Mouse (Mus musculus): Measurements from ENCODE around the gene Krt24.

The Krt24 gene

DNA sequence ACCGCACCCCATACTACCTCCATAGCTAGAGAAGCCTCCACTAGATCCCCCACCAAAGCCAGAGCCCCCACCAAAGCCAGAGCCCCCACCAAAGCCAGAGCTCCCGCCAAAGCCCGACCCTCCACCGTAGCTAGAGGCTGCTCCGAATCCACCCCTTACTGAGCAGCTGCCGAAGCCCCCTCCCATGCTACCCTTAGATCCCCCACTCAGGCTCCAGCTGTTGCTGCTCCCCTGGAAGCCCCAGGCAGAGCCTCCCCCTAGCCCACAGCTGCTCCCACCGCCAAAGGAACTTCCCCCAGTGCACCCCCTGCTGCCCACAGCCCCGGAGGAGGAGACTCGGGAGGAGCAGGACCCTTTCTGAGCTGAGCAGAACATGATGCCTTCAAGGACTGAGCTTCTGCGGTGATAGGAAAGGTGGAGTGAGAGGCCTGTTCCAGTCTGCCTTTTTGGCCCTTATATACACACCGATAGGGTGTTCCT lies at the start of gene Krt24:
Krt24 (minus strand) TSS at position 430 of the 480 bp plus-strand sequence.
- DNase-seq (ENCODE audit: low read depth, low spot score), result no peak

GRCm38 (mm10) chr11:99333426-99333825 lies 48.4 kb upstream of the Krt24 start:
- no peak for DNase-seq (ENCODE audit: low read depth, low spot score)

DNA sequence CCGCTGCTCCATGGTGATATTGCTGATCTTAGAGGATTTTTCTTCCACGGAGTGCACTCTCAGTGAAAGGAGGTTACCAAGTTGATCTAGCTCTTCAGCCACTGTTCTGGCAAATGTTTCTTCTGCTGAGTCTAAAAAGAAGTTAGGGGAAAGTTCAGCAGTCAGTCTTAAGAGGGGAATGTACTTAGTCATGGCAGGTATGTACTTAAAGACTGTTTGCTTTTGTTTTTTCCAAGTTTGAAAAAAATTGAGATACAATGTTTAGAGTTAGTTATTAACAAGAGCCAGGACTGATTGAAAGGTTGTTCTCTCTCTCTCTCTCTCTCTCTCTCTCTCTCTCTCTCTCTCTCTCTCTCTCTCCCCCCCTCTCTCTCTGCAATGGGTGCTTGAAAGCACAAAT lies 44.6 kb upstream of the Krt24 start:
- DNase-seq (ENCODE audit: low read depth, low spot score), result no peak

DNA sequence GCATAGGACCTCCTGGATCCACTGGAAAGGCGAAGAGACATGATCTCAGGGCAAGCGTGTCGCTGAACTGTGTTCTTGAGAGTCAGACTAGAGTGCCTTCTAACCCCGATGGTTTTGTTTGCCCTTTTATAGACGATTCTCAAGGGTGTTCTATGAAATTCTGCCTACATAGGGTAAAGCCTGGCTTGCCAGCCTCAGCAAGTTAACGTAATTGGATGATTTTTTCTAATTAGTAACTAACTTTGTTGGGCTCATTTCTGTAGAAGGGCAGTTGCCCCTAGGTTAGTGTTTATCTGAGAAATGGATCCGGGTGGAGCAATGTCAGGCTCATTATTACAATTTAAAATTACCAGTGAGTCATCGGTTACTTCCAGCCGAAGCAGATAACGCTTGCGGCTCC lies 37.8 kb upstream of the Krt24 start, which contains the start of gene Krt25:
Krt25 (minus strand) TSS at position 101 of the 400 bp plus-strand sequence.
- DNase-seq (ENCODE audit: low read depth, low spot score), result no peak

- no peak for DNase-seq (ENCODE audit: low read depth, low spot score)
These were observed 36.0 kb upstream of the Krt24 start for GRCm38 (mm10) chr11:99321094-99321493.

DNA sequence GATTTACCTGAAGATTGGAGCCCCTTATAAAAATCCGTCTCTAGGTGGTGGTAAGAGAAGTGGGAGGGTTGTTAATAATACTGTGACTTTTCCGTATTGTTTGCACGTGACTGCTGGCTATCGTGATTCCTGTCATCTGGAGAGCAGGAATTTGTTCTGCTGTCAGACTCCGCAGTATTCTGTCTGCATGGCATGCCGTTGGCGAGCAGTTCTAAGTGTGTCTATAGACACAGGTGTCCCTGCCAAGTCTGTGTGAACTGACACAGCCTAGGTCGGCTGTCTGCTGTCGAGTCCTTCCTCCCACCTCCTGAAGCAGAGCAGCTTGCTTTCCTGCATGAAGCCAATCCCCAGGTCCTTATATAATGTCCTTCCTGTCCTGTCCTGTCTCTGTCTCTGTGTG lies 34.1 kb upstream of the Krt24 start:
- DNase-seq (ENCODE audit: low read depth, low spot score), result no peak

- no peak for DNase-seq (ENCODE audit: low read depth, low spot score)
These were observed 31.5 kb upstream of the Krt24 start for GRCm38 (mm10) chr11:99316543-99316942.

DNA sequence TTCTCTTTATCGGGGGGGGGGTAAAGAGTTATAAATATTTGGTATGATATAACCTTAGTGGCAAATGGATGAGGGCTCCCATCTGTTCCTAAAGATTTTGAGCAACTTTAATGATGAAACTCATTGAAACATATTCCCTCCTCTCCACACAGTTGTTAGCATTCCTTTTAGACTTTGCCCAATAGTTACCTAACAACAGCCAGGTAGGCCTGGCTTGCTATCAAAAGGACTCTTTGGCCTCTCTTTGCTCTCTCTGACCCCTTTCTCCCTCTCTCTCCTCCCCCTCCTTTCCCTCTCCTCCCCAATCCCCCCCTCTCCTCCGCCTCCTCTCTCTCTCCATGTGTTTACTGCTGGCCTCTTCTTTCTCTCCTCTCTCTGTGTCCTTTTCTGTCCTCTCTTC lies 29.5 kb upstream of the Krt24 start:
- no peak for DNase-seq (ENCODE audit: low read depth, low spot score)

DNA sequence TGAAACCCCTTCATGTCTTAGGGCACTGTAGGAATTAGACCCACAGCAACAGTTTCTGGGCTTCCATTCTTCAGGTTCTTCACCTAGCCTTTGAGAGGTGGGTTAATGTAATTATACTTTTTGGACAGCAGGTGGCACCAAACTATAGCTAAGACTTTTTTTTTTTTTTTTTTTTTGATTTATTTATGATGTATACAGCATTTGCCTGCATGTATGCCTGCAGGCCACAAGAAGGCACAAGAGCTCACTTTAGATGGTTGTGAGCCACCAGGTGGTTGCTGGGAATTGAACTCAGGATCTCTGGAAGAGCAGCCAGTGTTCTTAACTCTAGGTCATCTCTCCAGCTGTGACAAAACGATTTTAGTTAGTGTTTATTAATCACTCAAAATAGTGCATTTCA lies 25.8 kb upstream of the Krt24 start:
- DNase-seq (ENCODE audit: low read depth, low spot score), result peak; percentile 61

- peak; percentile 77 for DNase-seq (ENCODE audit: low read depth, low spot score)
These were observed 22.5 kb upstream of the Krt24 start for GRCm38 (mm10) chr11:99307579-99307978.

DNA sequence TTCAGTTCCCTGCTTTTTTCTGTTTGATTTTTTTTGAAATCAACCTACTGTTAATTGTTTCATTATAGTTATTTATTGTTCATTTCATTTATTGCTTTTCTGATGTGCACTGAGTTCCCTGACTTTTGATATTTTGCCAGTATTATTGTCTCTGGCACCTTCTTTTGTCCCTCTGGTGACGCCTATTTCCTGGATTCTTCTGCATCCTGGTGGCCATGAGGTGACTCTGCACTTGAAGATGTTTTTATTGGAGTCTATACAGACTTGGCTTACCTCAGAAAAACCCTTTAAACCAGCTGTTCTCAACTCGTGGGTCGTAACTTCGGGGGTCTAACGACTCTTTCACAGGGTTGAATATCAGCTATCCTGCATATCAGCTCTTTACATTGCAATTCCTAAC lies 10.0 kb upstream of the Krt24 start:
- no peak for DNase-seq (ENCODE audit: low read depth, low spot score)

GRCm38 (mm10) chr11:99292846-99293245 lies 7.8 kb upstream of the Krt24 start:
- DNase-seq (ENCODE audit: low read depth, low spot score), result peak; percentile 44

- DNase-seq (ENCODE audit: low read depth, low spot score), result no peak
These were observed 1.1 kb downstream of the Krt24 start for GRCm38 (mm10) chr11:99284011-99284410.

DNA sequence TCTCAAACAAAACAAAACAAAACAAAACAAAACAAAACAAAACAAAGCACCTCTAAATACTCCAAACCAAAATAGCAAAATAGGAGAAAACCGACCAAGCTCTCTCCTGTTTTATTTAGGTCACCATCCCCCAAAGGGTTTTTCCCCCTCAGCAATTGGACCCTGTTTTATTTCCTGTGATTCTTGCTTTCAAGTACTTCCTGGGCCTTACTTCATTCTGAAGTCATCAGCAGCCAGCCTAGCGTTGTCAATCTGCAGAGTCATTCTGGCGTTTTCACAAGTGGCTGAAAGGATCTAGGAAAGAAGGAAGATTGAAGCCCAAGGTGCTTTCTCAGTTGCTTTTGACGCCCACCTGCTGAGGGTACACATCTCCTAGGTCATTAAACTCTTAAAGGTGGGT lies 1.7 kb downstream of the Krt24 start:
- DNase-seq (ENCODE audit: low read depth, low spot score), result no peak

GRCm38 (mm10) chr11:99281116-99281515 lies 3.9 kb downstream of the Krt24 start:
- no peak for DNase-seq (ENCODE audit: low read depth, low spot score)

GRCm38 (mm10) chr11:99279986-99280385 lies 5.1 kb downstream of the Krt24 start:
- no peak for DNase-seq (ENCODE audit: low read depth, low spot score)

DNA sequence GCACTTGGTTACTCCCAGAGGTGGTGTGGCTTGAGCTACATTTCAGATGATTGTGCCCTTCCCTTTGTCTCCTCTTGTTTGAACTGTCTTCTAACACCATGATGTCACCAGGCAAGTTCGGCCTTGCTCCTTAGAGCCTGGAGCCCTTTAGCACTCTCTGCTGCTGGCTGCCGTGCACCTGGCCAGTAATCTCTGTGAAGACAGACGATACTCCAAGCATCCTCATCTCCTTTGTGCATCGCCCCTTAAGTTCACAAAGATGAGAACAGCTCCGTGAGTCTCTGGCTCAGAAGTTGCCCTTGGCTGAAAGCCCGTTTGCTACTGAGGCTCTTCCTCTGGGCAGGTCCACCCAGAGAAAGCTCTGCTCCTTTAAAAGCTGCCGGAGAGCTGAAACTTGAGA lies 8.3 kb downstream of the Krt24 start:
- no peak for DNase-seq (ENCODE audit: low read depth, low spot score)

- no peak for DNase-seq (ENCODE audit: low read depth, low spot score)
These were observed 9.4 kb downstream of the Krt24 start for GRCm38 (mm10) chr11:99275624-99276023.

DNA sequence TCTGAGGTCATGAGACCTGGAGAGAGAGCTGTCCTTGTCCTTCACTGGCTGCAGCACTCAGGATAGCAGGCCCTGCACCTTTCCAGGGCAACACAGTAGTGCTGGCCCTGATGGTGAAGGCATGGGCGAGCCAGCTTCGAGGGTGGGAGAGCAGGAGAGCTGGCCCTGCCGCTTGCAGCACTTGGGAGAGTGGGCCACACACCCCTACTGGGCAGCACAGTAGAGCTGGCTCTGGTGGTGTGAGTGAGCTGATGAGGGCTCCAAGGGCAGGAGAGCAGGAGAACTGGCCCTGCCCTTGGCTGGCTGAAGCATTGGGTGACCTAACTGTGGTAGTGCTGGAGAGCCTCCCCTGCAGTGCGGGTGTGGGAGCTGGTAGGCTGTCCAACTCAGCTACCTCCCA lies 12.3 kb downstream of the Krt24 start:
- DNase-seq (ENCODE audit: low read depth, low spot score), result no peak

DNA sequence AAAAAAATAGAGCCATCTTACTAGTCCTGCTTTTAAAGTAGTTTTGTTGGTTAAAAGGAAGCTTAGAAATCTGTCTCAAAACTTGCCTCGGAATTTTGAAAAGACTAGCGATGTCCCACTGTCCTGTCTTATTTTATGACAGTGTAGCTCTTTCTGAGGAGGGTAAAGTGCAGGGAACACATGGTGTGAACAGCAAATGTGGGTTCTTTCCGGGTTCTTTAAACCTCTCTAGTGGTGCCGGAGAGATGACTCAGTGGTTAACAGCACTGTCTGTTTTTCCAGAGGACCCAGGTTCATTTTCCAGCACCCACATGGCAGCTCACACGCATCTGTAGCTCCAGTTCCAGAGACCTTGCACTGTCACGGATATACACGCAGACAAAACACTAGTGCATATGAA lies 15.9 kb downstream of the Krt24 start:
- no peak for DNase-seq (ENCODE audit: low read depth, low spot score)

GRCm38 (mm10) chr11:99265796-99266195 lies 19.3 kb downstream of the Krt24 start:
- DNase-seq (ENCODE audit: low read depth, low spot score), result peak; percentile 28

DNA sequence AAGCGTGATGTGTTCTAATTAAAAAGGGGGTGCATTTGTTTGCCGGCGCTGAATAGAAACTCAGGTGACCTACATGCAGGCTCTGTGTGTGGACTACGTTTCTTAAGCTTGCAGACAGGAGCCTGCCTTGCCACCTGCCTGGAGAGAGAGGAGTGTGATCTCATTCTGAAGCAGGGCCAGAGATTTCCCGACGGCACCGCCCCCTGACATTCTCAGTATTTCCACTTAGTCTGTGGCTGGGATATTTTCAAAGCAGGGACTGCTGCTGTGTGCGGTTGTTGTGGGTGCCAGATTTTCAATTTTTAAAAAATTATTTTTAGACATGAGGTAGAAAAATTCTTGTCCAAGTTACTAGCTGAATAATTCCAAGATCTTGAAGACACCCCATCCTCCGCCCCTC lies 19.8 kb downstream of the Krt24 start:
- no peak for DNase-seq (ENCODE audit: low read depth, low spot score)

- DNase-seq (ENCODE audit: low read depth, low spot score), result peak; percentile 44
These were observed 28.8 kb downstream of the Krt24 start for GRCm38 (mm10) chr11:99256213-99256612.

- no peak for DNase-seq (ENCODE audit: low read depth, low spot score)
These were observed 29.7 kb downstream of the Krt24 start for GRCm38 (mm10) chr11:99255316-99255715.
